Mouse (Mus musculus): ENCODE measurements around the gene Alx3. TPM values are rescaled to one million over a fixed set of nuclear protein-coding genes. Genes with fewer than 3 reads are reported as not detected.
A peak's percentile ranks its signal among the peaks of the same experiment; 100 is the strongest.
"Not testable (repeated sequence)": the region's sequence is repeated elsewhere in the genome, so short reads cannot be mapped to it uniquely, and the experiment has no call there.

Gene Alx3
- polyA plus RNA-seq, 1 experiment from 2014 or later: 2.3 TPM

- Histone ChIP-seq H3K36me3 (ENCODE audit: poor library complexity, severe bottlenecking) (peaks cover 31% of the 10 kb centered on the region), H3K4me3 (peak within 1 kb of the TSS; percentile 73), H3K4me1 (peaks cover 22% of the 10 kb centered on the region), H3K27ac (peak within 1 kb of the TSS; percentile 96), H3K9ac (peak within 1 kb of the TSS; percentile 97), H3K4me2 (peak within 1 kb of the TSS; percentile 76), H3K9me3 (replicated peaks) (no peaks in the 10 kb centered on the region), H3K27me3 (no peaks in the 10 kb centered on the region)
- WGBS: 2% methylated on average over 47 of the region's 48 CpGs
- ATAC-seq: peak; percentile 85
Observed at GRCm38 (mm10) chr3:107630682-107631522, 36.1 kb downstream of the Alx3 start, which contains the start of gene Gm10961. Gene Gm10961 (plus strand): TSS chr3:107631322.

GRCm38 (mm10) chr3:107631523-107631958 is 36.7 kb downstream of the Alx3 start, which contains the start of gene Strip1:
Gene Strip1 (minus strand): TSS chr3:107631694.
- peak; percentile 98 for ATAC-seq
- Histone ChIP-seq H3K4me1 (peaks cover 22% of the 10 kb centered on the region), H3K27me3 (no peaks in the 10 kb centered on the region), H3K27ac (peak within 1 kb of the TSS; percentile 96), H3K4me2 (peak within 1 kb of the TSS; percentile 76), H3K4me3 (peak within 1 kb of the TSS; percentile 73), H3K36me3 (ENCODE audit: poor library complexity, severe bottlenecking) (peaks cover 24% of the 10 kb centered on the region), H3K9ac (peak within 1 kb of the TSS; percentile 97), H3K9me3 (replicated peaks) (no peaks in the 10 kb centered on the region)
- WGBS: under 1% methylated on average over 33 of the region's 35 CpGs

DNA sequence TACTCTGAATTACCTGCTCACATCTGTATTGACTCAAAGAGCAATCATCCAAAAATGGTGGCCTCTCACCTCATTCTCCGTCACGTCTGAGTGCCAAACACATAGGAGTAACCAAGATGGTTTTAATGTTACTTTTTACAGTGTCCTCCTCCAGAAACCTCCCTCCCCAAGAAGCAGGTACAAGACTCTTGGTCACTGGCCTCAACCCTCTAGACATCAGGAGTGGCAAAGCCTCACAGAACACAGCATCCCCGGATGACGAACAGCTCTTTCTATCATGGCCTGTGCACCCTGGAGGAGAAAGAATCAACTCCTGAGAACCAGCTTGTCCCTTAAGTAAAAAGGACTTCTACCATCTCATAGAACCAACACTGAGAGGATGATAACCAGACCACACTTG is 38.0 kb downstream of the Alx3 start:
- peaks cover 12% of the 10 kb centered on the region for H3K36me3 ChIP-seq (ENCODE audit: poor library complexity, severe bottlenecking)
- H3K9ac ChIP-seq: no peak overlapping the region
- H3K4me3 ChIP-seq: no peak overlapping the region
- H3K4me1 ChIP-seq: peaks cover 24% of the 10 kb centered on the region
- ATAC-seq: no peak
- no peaks in the 10 kb centered on the region for H3K27me3 ChIP-seq
- 89% methylated on average over 4 of the region's 4 CpGs for WGBS
- no peak overlapping the region for H3K27ac ChIP-seq
- no peak overlapping the region for H3K4me2 ChIP-seq
- H3K9me3 ChIP-seq (replicated peaks): no peaks in the 10 kb centered on the region

DNA sequence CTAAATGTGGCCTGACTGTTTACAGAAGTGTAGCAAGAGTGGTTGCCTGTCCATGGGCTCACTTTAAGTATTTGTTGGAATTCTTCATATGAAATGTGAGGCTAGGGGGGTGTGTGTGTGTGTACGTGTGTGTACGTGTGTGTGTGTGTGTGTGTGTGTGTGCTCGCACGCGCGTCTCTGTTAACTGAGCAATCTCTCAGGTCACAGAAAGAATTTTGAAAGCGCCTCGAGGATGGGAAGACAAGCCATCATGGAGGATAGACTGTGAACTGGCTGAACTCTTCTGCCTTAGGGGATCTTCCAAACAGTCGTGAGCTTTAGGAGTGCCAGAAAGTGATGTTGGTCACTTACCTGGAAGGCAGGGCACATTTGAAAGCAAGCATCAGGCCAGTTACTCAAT is 39.1 kb downstream of the Alx3 start:
- ATAC-seq: no peak
- Histone ChIP-seq H3K27me3 (no peaks in the 10 kb centered on the region), H3K9ac (no peak overlapping the region), H3K4me2 (no peak overlapping the region), H3K9me3 (replicated peaks) (no peaks in the 10 kb centered on the region), H3K4me1 (peaks cover 24% of the 10 kb centered on the region), H3K27ac (no peak overlapping the region), H3K36me3 (ENCODE audit: poor library complexity, severe bottlenecking) (peaks cover under 1% of the 10 kb centered on the region; the same call in 1 of the 2 replicates), H3K4me3 (no peak overlapping the region)
- WGBS: 95% methylated on average over 9 of the region's 9 CpGs

GRCm38 (mm10) chr3:107635836-107636235 is 41.0 kb downstream of the Alx3 start:
- no peak overlapping the region for H3K4me3 ChIP-seq
- ATAC-seq: no peak
- H3K4me1 ChIP-seq: 0 out of 2 replicates have a peak, but pooled peaks cover 10% of the 10 kb centered on the region
- WGBS: 59% methylated on average over 8 of the region's 8 CpGs
- H3K9me3 ChIP-seq (replicated peaks): no peaks in the 10 kb centered on the region
- H3K27ac ChIP-seq: no peak overlapping the region
- H3K27me3 ChIP-seq: no peaks in the 10 kb centered on the region
- no peaks in the 10 kb centered on the region for H3K36me3 ChIP-seq (ENCODE audit: poor library complexity, severe bottlenecking)
- H3K9ac ChIP-seq: no peak overlapping the region
- H3K4me2 ChIP-seq: no peak overlapping the region

DNA sequence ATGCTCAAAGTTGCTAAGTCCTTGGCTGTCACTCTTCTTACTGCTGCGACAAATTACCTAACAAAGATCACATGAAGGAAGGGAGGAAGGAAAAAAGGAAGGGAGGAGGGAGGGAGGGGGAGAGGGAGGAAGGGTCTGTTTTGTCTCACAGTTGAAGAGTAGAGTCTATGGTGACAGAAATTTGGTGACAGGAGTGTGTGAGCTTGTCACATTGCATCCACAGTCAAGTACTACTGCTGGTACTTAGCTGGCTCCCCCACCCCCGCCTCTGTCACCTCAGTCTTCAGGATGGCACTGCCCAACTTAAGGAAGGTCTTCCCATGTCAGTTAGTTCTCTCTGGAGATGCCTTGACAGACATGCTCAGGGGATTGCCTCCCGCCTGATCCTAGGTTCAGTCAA is 41.4 kb downstream of the Alx3 start:
- Histone ChIP-seq H3K27me3 (no peaks in the 10 kb centered on the region), H3K36me3 (ENCODE audit: poor library complexity, severe bottlenecking) (no peaks in the 10 kb centered on the region), H3K4me2 (no peak overlapping the region), H3K4me1 (0 out of 2 replicates have a peak, but pooled peaks cover 10% of the 10 kb centered on the region), H3K27ac (no peak overlapping the region), H3K9me3 (replicated peaks) (no peaks in the 10 kb centered on the region), H3K4me3 (no peak overlapping the region), H3K9ac (no peak overlapping the region)
- WGBS: 76% methylated on average over 3 of the region's 3 CpGs
- no peak for ATAC-seq

- Histone ChIP-seq H3K27ac (no peak overlapping the region), H3K36me3 (ENCODE audit: poor library complexity, severe bottlenecking) (no peaks in the 10 kb centered on the region), H3K27me3 (no peaks in the 10 kb centered on the region), H3K4me2 (no peak overlapping the region), H3K9me3 (replicated peaks) (no peaks in the 10 kb centered on the region), H3K4me3 (no peak overlapping the region), H3K9ac (no peak overlapping the region), H3K4me1 (0 out of 2 replicates have a peak, but pooled peaks cover 2% of the 10 kb centered on the region)
- 53% methylated on average over 5 of the region's 5 CpGs for WGBS
- ATAC-seq: no peak
Observed at GRCm38 (mm10) chr3:107637606-107638172, 42.9 kb downstream of the Alx3 start.

- H3K9me3 ChIP-seq (replicated peaks): no peaks in the 10 kb centered on the region
- no peak overlapping the region for H3K27ac ChIP-seq
- ATAC-seq: no peak
- WGBS: 95% methylated on average over 3 of the region's 3 CpGs
- H3K4me1 ChIP-seq: no peaks in the 10 kb centered on the region
- no peak overlapping the region for H3K9ac ChIP-seq
- H3K27me3 ChIP-seq: no peaks in the 10 kb centered on the region
- H3K36me3 ChIP-seq (ENCODE audit: poor library complexity, severe bottlenecking): no peaks in the 10 kb centered on the region
- H3K4me3 ChIP-seq: no peak overlapping the region
- H3K4me2 ChIP-seq: no peak overlapping the region
Observed at GRCm38 (mm10) chr3:107646947-107647346, 52.1 kb downstream of the Alx3 start.

DNA sequence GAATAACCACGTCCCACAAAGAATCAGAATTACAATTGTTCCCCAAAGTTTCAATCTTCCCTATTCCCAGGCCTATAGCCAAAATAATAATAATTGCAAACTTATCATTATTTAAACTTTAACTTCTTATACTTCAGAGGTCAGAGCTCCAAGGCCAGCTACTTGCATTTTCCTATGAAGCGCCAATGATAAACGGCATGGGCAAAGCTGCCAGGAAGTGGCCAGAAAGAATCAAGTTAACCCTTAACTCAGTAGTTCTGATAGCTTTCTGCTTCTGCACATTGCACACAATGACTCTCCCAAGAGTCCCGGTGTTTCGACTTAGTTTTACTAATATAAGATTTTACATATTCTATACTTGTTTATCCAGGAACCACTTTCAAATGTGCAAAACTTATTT is 55.4 kb downstream of the Alx3 start:
- not testable (repeated sequence) for H3K9ac ChIP-seq; H3K4me1 ChIP-seq; H3K4me2 ChIP-seq; H3K36me3 ChIP-seq (ENCODE audit: poor library complexity, severe bottlenecking); H3K27ac ChIP-seq; H3K9me3 ChIP-seq (replicated peaks); ATAC-seq; H3K4me3 ChIP-seq; H3K27me3 ChIP-seq
- WGBS: 83% methylated on average over 5 of the region's 5 CpGs

GRCm38 (mm10) chr3:107652968-107653367 is 58.1 kb downstream of the Alx3 start:
- Histone ChIP-seq H3K4me2 (no peak overlapping the region), H3K9me3 (replicated peaks) (peaks cover 3% of the 10 kb centered on the region; the same call in 1 of the 2 replicates), H3K4me1 (no peaks in the 10 kb centered on the region), H3K36me3 (ENCODE audit: poor library complexity, severe bottlenecking) (no peaks in the 10 kb centered on the region), H3K27ac (no peak overlapping the region), H3K4me3 (no peak overlapping the region), H3K9ac (no peak overlapping the region), H3K27me3 (no peaks in the 10 kb centered on the region)
- ATAC-seq: no peak
- WGBS: 97% methylated on average over 3 of the region's 3 CpGs

DNA sequence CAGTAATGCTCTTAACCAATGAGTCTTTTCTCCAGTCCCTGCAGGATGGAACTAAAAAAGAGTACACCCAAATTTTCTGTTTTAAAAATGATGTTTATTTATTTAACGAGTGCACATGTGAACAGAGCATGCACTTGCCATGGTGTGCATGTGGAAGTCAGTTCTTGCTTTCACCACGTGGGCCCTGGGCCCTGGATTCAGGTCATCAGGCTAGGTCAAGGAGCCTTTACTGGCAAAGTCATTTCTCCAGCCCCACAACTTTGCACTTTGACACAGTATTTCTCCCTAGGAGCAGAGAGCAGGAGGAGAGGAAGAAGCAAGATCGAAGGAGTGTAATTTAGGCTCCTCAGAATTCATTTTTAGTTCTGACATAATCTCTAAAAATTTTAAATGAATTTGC is 60.0 kb downstream of the Alx3 start:
- ATAC-seq: no peak
- Histone ChIP-seq H3K36me3 (ENCODE audit: poor library complexity, severe bottlenecking) (peaks cover 2% of the 10 kb centered on the region), H3K27me3 (no peaks in the 10 kb centered on the region), H3K4me3 (no peak overlapping the region), H3K9me3 (replicated peaks) (peaks cover 3% of the 10 kb centered on the region; the same call in 1 of the 2 replicates), H3K9ac (no peak overlapping the region), H3K4me1 (no peaks in the 10 kb centered on the region), H3K27ac (no peak overlapping the region), H3K4me2 (no peak overlapping the region)
- 86% methylated on average over 3 of the region's 3 CpGs for WGBS
